Mouse (Mus musculus) bone marrow, adult 2 months (tissue): ENCODE measurements at regions not wholly inside any gene's neighbourhood (a gene's known extent, or its start where the extent isn't known, plus 50 kb on each side); places are given as distances from the start of the nearest gene placed in this dataset.

Experiments used
- CTCF ChIP-seq: fragments of 200-500 bp; IDR thresholded peaks from 2 replicates; pipeline ENCODE4 v1.5.1; 2011; ENCODE audit warnings: low read length, control low read depth; ENCODE audit not compliant: control insufficient read depth, insufficient read depth
- POLR2A ChIP-seq: fragments of 200-500 bp; IDR thresholded peaks from 2 replicates; pipeline ENCODE4 v1.6.1; 2011; ENCODE audit warnings: low read depth, mild to moderate bottlenecking, control low read depth, low read length, borderline replicate concordance; ENCODE audit not compliant: control insufficient read depth

DNA sequence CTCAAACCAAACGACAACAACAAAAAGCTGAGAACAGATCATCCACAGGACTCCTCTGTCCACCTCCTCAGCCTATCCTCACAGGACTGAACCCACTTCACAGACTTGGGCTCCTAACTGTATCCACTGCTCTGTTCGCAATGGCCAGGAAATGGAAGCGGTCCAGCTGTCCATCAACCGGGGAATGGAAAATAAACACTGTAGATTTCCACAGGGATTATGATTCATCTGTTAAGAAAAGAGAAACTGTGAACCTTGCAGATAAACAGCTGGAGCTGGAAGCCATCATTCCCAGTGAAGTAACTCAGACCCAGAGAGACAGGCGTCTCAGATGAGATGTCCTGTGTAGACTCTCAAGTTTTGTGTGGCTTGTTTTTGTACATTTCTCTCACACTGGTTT, 340.4 kb upstream of the Trpc7 start:
- TF ChIP-seq CTCF (no peak), POLR2A (no peak)
